Mouse (Mus musculus): ENCODE results near the gene Ppp1r21.

DNA sequence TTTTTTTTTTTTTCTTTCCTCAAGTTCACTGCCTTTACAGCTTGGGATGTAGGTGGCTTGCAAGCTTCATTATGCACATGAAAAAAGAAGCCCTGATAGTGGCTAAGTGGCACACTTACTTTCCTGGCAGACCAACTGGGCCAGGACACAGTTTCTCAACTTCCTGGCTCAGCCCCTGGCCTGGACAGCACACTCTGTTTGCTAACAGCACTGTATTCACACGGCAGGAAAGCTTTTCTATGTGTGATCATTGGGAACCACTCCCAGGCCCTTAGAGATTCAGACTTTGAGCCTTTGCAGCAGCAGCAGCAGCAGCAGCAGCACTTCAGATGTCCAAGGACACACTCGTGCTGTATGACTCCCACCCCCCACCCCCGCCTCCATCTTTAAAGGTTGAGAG is 84.3 kb downstream of the Ppp1r21 start:
- TF ChIP-seq CTCF (IDR thresholded peaks at IDR 0.05; ENCODE audit: low read depth, low read length) (no peak), GATA1 (IDR thresholded peaks at IDR 0.05; ENCODE audit: borderline replicate concordance, low read length) (no peak), GATA2 (IDR thresholded peaks at IDR 0.05; ENCODE audit: borderline replicate concordance, low read depth, low read length) (no peak), TAL1 (conservative IDR thresholded peaks at IDR 0.05; ENCODE audit: low read depth, low read length) (no peak), POLR2AphosphoS5 (IDR thresholded peaks at IDR 0.05; ENCODE audit: insufficient replicate concordance, low read depth, low read length) (no peak)
